Mouse (Mus musculus): ENCODE data around the gene Ubxn10. TPM values are rescaled to one million over a fixed set of nuclear protein-coding genes. Genes with fewer than 3 reads are reported as not detected.
A peak's percentile ranks its signal among the peaks of the same experiment; 100 is the strongest.

Gene Ubxn10
- under 1 TPM; 0.88 to 0.99 TPM for total RNA-seq (2021)
- long read RNA-seq, experiment 1, partial matches to known transcripts = 0 of 1 reads
- long read RNA-seq, experiment 1, other reads (novel, unspliced or antisense) = 1 of 1 reads
- long read RNA-seq, experiment 2 = 0 reads

DNA sequence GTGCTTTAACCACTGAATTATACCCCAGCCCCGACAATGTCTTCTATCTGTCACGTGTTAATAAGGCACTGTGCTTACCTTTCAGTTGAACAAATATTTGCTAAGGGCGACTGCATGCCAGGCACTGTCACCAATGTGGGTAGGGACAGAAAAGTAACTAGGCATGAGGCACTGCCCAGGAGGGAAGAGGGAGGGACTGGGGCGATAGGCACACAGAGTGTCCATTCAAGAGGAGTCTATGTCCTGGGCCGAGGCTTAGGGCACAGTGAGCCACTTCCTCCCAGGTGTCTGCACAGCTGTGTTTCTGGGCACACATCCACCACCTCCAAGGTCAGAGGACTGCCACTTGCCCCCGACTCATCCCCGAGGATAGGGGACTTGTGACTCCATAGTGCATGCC, at the start of gene Ubxn10:
Gene Ubxn10 (minus strand): TSS at position 137 of the 400 bp plus-strand sequence.
- DNase-seq (ENCODE audit: low spot score in 2 of 2) = no peak
- intact Hi-C loops (cut with DNase I) = no loop called here

DNA sequence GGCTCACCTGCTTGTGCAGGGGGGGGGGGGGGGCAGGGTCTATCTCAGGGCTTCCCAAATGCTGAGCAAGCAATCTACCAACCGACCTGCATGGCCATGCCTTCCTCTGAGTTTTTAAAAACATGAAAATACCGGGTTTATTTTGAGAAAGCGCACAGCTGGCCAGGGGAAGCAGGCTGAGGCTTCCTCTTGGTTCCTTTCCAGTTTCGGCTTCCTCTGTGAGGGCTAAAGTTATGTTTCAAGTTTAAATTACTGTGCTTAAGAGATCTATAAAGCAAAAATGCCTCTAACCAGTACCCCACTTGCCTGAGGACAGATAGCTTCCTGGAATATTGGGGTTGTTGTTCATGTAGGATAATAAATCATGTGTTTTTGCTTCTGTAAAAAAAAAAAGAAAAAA, 49.2 kb upstream of the Ubxn10 start:
- intact Hi-C loops (cut with DNase I) = no loop called here
- peak in 1 of 2 experiments; percentile 44 for DNase-seq (ENCODE audit: low spot score in 2 of 2)

DNA sequence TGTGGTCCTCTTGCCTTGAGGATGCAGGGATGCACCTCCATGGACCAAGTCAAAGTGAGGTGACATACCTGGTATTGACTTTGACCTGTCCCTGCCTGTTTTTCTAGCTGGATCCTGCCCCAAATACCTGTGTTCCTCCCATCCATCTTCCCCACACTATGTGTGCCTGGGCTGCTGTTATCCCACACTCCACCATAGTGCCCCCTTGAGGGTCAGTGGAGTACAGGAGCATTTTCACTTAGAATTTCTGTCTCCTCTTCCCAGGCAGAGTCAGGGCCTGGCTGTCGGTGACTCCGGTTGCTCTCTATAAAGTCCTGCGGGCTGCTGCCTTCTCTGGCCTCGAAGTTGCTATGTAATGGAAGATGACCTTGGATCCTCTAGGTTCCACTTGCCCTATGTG, 48.8 kb upstream of the Ubxn10 start:
- DNase-seq (ENCODE audit: low spot score in 2 of 2) = no peak
- intact Hi-C loops (cut with DNase I) = no loop called here

DNA sequence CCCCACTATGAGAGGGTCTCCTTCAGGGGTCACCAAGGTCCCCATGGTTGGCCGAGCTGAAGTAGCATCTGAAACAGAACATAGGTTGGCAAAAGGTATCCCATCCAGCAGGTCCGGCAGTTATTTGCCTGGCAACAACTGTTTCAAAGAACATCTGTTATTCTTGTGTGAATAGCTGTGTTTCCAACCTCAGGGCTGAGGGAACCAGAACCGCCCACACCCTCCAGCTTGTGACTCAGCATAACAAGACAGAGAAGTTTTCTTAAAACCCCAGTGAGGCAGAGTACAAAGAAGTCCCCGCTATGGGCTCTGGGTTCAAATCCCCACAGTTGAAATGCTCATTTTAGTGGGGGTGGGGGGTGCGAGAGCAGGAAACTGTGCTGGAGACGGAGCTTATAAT, 45.1 kb upstream of the Ubxn10 start:
- DNase-seq (ENCODE audit: low spot score in 2 of 2) = peak; percentile 54 to 63

DNA sequence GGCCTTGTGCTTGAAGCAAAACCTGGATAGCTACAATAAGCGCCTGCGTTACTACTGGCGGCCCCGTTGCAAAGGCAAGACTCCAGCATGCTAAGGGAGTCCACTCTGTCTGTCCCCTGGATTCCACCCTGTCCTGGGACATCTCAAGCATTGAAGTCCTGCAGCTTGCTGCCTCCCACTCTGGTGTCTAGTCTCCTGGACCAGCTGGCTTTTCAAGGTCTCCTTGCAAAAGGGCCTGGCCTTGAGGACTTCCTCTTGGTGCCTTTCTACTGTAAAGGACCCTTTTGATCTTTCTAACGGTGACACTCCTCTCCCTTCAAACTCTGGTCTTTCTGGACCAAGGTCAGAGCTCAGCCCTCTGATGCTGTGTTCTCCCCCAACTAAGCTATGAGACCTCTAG, 43.3 kb upstream of the Ubxn10 start:
- intact Hi-C loops (cut with DNase I) = no loop called here
- DNase-seq (ENCODE audit: low spot score in 2 of 2) = no peak

More for the DNA sequence above, 45.1 kb upstream of the Ubxn10 start:
- intact Hi-C loops (cut with DNase I) = no loop called here

DNA sequence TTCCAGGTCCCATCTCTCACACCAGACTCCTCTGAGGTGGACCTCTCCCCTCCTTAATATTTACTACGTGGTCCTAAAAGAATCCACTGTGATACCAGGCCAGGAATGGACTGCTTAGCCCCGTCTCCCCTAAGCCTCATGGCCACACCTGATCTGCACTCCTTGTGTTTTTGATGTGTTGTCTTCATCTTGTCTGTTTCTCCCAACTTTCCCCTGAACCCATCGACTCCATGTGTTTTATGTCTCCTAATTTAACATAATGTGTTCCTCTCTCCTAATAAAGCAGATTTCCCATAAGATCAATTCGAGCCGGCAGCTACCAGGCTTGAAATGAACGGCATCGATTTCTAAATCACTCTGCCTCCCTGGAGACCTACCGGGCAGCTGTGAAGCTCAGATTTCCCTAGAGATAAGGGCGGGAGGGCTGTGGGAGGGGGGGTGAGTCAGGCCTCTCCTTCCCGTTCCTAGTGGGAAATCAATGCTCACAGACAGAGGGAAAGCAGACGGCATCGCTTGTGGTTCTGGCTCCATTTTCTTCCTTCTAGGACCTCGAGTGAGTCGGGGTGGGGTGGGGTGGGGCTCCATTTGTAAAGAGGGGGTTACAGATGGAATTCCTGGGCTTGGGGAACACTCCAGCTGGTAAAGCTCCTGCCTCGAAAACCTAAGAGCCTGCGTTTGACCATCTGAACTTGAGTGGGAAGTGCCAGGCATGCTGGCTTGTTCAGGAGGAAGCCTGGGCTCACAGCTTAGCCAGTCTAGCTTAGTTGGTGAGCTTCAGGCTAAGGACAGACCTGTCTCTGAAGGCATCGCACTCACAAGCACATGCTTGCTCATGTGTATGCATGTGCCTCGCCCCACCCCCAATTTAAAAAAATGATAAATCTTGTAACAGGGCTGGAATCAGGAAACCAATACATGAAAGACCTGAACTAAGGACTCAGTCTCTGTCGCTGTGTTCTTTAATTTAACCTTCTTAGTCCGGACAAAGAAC, 40.7 kb upstream of the Ubxn10 start:
- no peak for DNase-seq (ENCODE audit: low spot score in 2 of 2)
- intact Hi-C loops (cut with DNase I) = no loop called here

DNA sequence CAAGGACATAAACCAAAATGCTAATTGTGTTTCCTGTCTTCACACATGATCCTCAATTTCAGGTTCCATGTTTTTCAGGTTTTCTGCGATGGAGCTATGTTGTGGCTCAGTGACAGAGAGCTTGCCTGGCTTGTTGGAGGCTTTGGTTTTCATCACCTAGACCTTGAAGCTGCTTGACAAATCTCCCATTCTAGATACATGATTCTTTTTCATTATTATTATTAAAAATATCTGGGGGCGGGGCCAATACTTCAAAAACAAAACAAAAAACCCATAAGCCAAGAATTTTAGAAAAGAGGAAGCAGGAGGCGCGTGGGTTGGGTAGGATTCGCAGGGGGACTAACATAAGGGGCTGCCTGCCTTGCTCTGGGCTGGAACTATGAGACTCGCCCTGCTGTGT, 38.5 kb upstream of the Ubxn10 start, which contains the start of gene Pla2g2d:
Gene Pla2g2d (plus strand): TSS at position 301 of the 400 bp plus-strand sequence.
- no peak for DNase-seq (ENCODE audit: low spot score in 2 of 2)
- intact Hi-C loops (cut with DNase I) = no loop called here

DNA sequence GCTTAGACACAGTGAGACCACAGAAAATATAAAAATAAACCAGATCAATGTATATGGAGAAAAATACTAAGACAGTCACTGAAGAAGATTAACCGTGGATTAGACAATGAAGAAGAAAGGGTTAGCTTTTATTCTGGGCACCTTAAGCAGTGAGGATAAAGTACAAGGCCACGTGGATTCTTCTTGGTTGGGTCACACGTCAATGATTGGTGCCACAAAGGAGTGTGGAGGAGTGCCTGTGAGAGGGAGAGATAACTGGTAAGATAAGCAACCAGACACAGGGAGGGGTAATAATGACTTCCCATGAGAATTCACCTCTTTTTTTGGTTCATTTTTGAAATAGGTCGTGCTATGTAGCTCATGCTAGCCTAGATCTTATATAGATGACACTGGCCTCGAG, 35.4 kb upstream of the Ubxn10 start:
- no peak for DNase-seq (ENCODE audit: low spot score in 2 of 2)
- intact Hi-C loops (cut with DNase I) = no loop called here

DNA sequence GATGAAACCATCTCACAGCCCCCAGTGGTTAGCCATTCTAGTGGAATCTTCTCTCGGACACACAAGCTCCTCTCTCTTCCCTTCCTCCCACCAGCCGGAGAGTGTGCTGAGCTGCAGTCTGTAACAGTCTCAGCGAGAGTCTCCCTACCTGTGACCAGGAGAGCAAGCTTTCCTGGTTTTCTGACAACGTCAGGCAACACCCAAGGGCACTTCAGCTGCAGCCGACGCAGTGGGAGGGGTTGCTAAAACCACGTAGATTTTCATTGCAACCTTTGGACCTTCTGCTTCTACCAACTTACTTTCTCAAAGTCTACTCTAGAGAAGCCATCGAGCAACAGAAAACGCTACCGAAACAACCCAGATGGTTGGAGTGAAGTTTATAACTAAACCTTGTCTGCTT, 35.0 kb upstream of the Ubxn10 start:
- intact Hi-C loops (cut with DNase I) = no loop called here
- no peak for DNase-seq (ENCODE audit: low spot score in 2 of 2)

DNA sequence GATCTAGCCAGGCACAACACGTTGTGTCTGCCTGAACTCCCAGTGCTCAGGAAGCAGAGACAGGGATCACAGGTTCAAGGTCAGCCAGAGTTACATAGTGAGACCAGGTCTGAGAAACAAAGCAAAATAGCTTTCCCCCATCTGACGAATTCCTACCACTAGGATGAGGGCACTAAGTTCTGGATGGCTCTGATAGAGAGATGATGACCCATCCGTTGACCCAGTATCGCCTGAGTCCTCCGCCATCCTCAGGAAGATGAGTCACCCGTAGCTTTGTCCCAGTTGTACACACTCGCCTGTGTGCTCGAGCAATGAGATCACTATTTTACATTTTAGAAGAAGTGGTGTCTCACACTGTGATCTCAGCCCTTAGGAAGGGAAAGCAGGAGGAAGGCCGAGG, 25.3 kb upstream of the Ubxn10 start:
- no peak for DNase-seq (ENCODE audit: low spot score in 2 of 2)
- intact Hi-C loops (cut with DNase I) = no loop called here

DNA sequence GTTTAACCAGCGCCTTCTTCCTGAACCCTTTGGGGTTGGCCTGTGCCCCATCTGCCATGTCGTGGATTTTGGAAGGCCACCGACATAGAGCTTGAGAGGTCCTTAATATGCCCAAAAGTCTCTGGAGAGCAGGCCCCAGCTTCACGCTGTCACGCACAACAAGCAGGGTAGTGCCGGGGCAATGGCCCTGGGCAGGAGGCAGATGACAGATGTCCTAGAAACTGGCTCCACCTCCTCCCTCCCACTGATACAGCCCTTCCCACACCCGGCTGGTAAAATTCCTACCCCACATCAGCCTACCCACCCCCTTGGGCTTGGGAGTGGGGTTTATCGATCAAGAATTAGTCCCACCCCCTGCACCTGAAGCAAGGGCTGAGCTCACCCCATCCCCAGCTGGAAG, 20.4 kb upstream of the Ubxn10 start, which contains the start of gene Pla2g2f:
Gene Pla2g2f (minus strand): TSS at position 211 of the 400 bp plus-strand sequence.
- intact Hi-C loops (cut with DNase I) = no loop called here
- no peak for DNase-seq (ENCODE audit: low spot score in 2 of 2)

DNA sequence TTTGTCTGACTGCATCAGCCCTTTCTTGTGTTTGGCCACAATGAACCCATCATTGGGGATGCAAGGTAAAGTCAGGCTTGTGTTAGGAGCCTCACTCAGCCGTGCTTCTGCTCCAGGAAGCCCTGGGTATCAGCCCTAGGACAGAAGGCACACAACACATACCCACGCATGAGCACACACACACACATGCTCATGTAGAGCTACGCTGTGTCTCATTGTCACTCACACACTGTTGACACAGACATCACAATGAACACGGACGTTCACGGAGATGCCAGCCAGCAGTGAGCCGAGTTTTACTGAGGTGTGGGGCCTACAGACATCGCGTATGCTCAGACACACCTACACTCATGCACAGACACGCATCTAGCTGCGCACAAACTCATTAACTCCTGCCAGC, 19.0 kb upstream of the Ubxn10 start:
- no peak for DNase-seq (ENCODE audit: low spot score in 2 of 2)

DNA sequence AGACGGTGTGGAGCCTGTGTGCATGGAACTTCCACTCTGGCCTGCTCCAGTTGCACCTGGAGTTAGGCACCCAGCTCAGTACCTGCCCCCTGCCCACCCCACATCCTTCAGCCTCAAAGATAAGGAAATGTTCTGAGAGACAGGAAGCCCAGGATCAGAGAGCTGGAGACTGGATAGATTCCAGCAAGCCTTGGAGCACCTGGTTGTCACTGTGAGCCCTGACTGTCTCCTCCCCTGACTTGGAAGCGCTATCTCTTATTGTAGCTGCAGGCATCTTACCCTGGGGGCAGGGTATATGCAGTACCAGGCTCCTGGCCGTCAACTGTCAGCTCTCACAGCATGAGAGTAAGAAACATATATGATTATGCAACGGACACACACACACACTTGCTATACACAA, 18.5 kb upstream of the Ubxn10 start:
- DNase-seq (ENCODE audit: low spot score in 2 of 2) = no peak
- intact Hi-C loops (cut with DNase I) = no loop called here

More for the DNA sequence above, 19.0 kb upstream of the Ubxn10 start:
- intact Hi-C loops (cut with DNase I) = no loop called here

DNA sequence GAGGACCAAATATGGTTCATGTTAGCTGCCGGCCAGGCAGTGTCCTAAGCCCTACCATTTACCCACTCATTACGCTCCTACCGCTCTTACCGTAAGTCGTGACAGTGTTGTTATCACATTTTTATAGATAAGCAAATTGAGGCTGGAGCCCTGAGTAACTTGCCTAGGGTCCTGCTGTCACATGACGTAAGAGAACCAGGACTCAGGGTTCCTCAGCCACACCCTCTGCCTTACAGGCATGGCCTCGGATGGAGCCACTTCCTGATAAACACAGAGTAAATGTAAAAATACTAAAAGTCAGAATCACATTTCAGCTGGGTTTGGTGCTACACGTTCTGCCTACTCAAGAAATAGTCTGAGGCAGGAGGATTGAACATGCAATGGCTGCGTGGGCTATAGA, 17.5 kb upstream of the Ubxn10 start:
- no peak for DNase-seq (ENCODE audit: low spot score in 2 of 2)
- intact Hi-C loops (cut with DNase I) = no loop called here

DNA sequence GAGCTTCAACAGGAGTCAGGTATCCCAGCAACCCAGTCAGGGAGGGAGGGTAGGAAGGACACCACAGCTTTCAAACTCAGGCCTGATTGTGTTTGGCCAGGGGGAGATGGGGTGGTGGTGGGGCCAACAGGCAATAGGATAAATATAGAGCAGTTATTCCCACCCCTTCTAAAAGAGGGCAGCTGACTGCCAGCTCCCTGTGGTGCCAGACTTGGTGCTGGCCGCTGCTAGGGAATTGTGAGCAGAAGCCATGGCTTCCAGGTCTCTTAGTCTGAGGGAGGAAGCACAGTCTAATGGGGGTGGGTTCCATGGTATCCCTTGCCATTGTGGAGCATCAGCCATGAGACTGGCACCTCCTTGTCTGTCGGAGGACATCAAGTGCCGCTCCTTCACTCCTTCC, 16.6 kb upstream of the Ubxn10 start:
- DNase-seq (ENCODE audit: low spot score in 2 of 2) = no peak
- intact Hi-C loops (cut with DNase I) = no loop called here

DNA sequence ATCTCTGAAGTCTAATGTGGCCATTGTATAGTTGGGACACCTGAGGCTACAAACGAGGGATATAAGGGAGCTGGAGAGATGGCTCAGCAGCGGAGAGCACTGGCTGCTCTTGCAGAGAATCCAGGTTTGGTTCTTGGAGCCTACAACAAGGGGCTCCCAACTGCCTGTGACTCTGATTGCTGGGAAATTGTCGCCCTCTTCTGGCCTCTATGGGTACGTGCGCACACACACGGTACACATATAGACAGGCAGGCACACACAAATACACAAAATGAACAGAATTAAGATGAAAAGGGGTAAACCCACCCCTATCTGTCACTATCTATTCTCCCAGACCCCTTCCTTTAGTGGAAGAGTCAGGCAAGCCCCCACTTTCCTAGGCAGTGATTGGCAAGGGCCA, 15.6 kb upstream of the Ubxn10 start:
- no peak for DNase-seq (ENCODE audit: low spot score in 2 of 2)
- intact Hi-C loops (cut with DNase I) = no loop called here

DNA sequence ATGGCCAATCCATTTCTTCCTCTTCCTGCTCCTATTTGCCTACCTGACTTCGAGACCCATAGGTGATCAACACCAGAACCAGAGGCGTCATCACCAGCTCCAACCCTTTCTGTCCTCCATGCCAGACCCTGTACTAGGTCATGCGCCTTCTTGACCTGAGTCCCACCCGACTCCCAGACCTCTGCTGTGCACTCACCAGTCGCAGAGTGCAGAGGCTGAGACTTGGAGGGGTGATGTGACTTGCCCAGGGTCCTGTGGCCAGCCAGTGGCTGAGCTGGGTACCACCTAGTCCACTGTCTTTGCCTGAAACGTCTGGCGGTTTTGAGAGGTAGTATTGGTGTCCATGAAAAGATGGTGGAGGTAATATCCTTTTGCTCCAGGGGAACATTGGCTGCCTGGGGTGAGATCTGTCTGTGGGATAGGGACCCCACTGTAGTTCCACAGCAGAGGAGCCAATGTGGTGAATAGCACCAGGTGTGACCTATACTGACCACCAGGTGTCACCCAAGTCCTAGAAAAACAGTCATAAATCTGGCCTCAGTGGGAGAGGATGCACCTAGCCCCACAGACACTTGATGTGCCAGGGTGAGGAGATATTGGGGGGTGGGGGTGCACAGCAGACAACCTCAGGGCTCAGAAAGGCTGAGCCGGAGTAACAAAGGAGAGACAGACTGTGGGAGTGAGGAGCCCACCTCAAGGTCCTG, 11.6 kb upstream of the Ubxn10 start:
- DNase-seq (ENCODE audit: low spot score in 2 of 2) = peak; percentile 76 to 80
- intact Hi-C loops (cut with DNase I) = loop anchor here (1.0 to 5.0 kb wide), 4 partner anchors 40 to 301 kb away; no protein-coding TSS in a partner anchor

DNA sequence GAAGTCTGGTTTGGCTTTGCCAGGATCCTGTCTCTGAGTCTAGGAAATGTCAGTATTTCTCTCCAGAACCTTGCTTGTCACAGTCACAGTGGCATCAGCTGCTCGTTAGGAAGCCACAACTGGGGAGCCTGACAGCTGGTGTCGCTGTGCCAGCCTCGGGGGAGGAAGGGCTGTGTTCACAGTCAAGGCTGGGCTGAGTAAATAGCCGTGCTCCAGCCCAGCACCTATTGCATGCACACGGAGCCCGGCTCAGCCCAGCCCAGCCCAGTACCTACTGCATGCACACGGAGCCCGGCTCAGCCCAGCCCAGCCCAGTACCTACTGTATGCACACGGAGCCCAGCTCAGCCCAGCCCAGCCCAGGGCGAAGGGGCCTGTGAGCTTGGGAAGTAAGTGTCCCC, 10.9 kb upstream of the Ubxn10 start:
- intact Hi-C loops (cut with DNase I) = loop anchor here (1.0 to 5.0 kb wide), 4 partner anchors 40 to 301 kb away; no protein-coding TSS in a partner anchor
- DNase-seq (ENCODE audit: low spot score in 2 of 2) = peak; percentile 55 to 74

DNA sequence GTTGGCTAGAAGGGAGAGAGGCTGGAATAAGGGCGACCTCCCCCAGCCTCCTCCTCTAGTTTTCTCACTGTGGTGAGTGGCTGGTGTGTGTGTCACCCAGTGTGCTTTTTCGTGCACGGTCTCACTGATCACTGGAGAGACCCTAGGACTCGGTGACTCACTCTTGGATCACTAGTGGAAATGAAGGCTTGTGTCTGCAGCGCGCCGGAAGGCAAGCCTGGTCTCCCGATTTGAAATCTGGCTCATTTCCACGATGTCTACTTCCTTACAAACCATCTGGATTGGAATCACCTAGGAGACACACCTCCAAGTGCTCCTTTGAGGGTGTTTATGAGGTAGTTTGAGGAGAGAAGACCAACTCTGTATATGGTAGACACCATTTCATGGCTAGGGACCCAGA, 9.9 kb upstream of the Ubxn10 start:
- intact Hi-C loops (cut with DNase I) = loop anchor here (5.0 kb wide), 1 partner anchor 300 kb away; no protein-coding TSS in a partner anchor
- no peak for DNase-seq (ENCODE audit: low spot score in 2 of 2)

DNA sequence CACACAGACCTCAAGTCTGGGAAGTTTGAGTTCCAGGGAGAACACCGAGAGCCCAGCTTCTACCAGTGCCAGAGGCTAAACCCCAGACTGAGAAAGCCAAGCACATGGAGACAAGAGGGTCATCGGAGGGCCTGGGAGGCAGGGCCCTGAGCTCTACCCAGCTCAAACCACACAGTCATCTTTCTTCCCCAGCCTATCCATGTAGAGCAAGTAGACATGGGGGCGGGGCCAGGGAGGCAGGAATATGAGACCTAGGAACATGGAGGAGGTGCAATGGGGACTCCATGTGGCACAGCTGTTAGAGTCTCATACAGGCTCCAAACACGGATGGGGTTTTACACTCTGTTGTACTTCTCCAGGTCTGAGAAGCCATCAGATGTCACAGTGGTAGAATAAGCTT, 8.9 kb upstream of the Ubxn10 start:
- no peak for DNase-seq (ENCODE audit: low spot score in 2 of 2)
- intact Hi-C loops (cut with DNase I) = loop anchor here (5.0 kb wide), 1 partner anchor 299 kb away; no protein-coding TSS in a partner anchor
